Mouse (Mus musculus): ENCODE results near the gene Rassf5. TPM values are rescaled to one million over a fixed set of nuclear protein-coding genes. Genes with fewer than 3 reads are reported as not detected.

Rassf5 gene
- polyA plus RNA-seq, 1 experiment from 2014 or later: 6.7 TPM

DNA sequence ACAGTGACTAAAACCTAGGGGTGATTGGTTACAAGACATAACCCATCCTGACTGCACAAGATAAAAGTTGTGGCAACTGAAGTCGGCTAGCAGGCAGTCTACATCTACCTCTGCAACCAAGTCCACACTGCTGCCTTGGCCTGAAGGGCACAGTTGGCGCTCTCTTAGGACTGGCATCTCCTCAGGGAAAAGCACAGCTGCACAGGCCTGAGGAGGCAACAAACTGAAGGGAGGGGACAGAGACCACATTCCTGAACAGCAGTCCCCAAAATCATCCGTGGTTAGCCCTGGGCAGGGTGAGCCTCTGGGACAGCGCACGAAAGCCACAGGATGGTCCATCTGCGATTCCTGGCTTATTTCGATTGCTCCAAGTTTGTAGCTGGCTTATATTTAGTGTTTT lies 49.4 kb downstream of the Rassf5 start:
- 86% methylated on average over 7 of the region's 7 CpGs for WGBS
- Histone ChIP-seq H3K9me3 (ENCODE audit: control insufficient read depth, low read length) (no peaks in the 10 kb centered on the region), H3K4me2 (ENCODE audit: low read length) (no peak overlapping the region), H3K4me3 (ENCODE audit: low read length) (no peak overlapping the region), H3K4me1 (ENCODE audit: control insufficient read depth, insufficient read depth, low read depth, low read length) (no peaks in the 10 kb centered on the region), H3K36me3 (ENCODE audit: control insufficient read depth, insufficient read depth, low read length) (no peaks in the 10 kb centered on the region), H3K27me3 (replicated peaks; ENCODE audit: control insufficient read depth, insufficient read depth, low read length) (no peaks in the 10 kb centered on the region), H3K27ac (ENCODE audit: low read depth, low read length) (no peak overlapping the region), H3K9ac (ENCODE audit: low read depth, low read length) (no peak overlapping the region)
- no peak for ATAC-seq

DNA sequence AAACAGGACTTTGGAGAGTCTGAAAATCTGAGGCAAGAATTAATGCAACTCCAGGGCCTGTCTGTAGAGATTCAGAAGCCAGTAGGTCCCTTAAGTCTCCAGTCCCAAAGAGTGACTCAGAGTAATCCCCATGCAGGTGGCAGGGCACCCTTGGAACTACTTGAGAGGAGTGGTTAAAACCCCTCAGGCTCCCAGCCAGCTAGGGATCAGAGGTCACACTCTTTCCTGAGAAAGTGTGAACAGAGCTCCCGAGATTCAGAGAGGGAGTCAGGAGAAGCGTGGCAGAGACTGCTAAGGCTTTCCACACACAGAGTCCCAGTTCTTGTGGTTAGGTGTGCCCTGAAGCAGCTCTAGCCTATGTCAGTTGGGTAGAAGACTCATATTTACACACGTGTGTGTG lies 51.3 kb downstream of the Rassf5 start:
- Histone ChIP-seq H3K4me2 (ENCODE audit: low read length) (no peak overlapping the region), H3K27ac (ENCODE audit: low read depth, low read length) (no peak overlapping the region), H3K9ac (ENCODE audit: low read depth, low read length) (no peak overlapping the region), H3K4me1 (ENCODE audit: control insufficient read depth, insufficient read depth, low read depth, low read length) (no peaks in the 10 kb centered on the region), H3K4me3 (ENCODE audit: low read length) (no peak overlapping the region), H3K9me3 (ENCODE audit: control insufficient read depth, low read length) (no peaks in the 10 kb centered on the region), H3K27me3 (replicated peaks; ENCODE audit: control insufficient read depth, insufficient read depth, low read length) (no peaks in the 10 kb centered on the region), H3K36me3 (ENCODE audit: control insufficient read depth, insufficient read depth, low read length) (no peaks in the 10 kb centered on the region)
- 60% methylated on average over 3 of the region's 3 CpGs for WGBS
- no peak for ATAC-seq

- no peaks in the 10 kb centered on the region for H3K27me3 ChIP-seq (replicated peaks; ENCODE audit: control insufficient read depth, insufficient read depth, low read length)
- H3K4me1 ChIP-seq (ENCODE audit: control insufficient read depth, insufficient read depth, low read depth, low read length): no peaks in the 10 kb centered on the region
- no peak overlapping the region for H3K9ac ChIP-seq (ENCODE audit: low read depth, low read length)
- H3K36me3 ChIP-seq (ENCODE audit: control insufficient read depth, insufficient read depth, low read length): no peaks in the 10 kb centered on the region
- no peaks in the 10 kb centered on the region for H3K9me3 ChIP-seq (ENCODE audit: control insufficient read depth, low read length)
- no peak overlapping the region for H3K4me3 ChIP-seq (ENCODE audit: low read length)
- 91% methylated on average over 5 of the region's 5 CpGs for WGBS
- ATAC-seq: no peak
- no peak overlapping the region for H3K4me2 ChIP-seq (ENCODE audit: low read length)
- H3K27ac ChIP-seq (ENCODE audit: low read depth, low read length): no peak overlapping the region
Observed at GRCm38 (mm10) chr1:131188655-131189054, 56.4 kb downstream of the Rassf5 start.

DNA sequence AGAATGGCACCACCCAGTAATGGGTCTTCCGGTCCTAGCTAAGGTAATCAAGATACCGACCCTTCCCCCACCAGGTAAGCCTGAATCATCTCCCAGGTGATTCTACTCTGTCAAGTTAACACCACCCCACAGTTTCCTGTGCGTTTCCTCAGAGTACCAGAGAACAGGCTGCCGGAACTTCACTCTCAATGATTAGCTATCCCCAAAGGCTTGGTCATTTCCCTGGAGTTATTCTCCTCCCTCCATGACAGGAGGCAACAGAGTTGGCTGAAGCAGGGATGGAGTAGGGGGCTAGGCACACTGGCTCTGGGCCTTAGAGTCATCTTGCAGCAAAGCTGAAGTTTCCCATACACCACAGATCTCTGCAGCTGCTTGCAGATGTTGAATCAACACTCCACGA lies 57.2 kb downstream of the Rassf5 start:
- no peak overlapping the region for H3K27ac ChIP-seq (ENCODE audit: low read depth, low read length)
- ATAC-seq: no peak
- no peak overlapping the region for H3K4me3 ChIP-seq (ENCODE audit: low read length)
- H3K9ac ChIP-seq (ENCODE audit: low read depth, low read length): no peak overlapping the region
- 95% methylated on average over 5 of the region's 5 CpGs for WGBS
- no peaks in the 10 kb centered on the region for H3K9me3 ChIP-seq (ENCODE audit: control insufficient read depth, low read length)
- H3K4me1 ChIP-seq (ENCODE audit: control insufficient read depth, insufficient read depth, low read depth, low read length): no peaks in the 10 kb centered on the region
- no peak overlapping the region for H3K4me2 ChIP-seq (ENCODE audit: low read length)
- no peaks in the 10 kb centered on the region for H3K27me3 ChIP-seq (replicated peaks; ENCODE audit: control insufficient read depth, insufficient read depth, low read length)
- no peaks in the 10 kb centered on the region for H3K36me3 ChIP-seq (ENCODE audit: control insufficient read depth, insufficient read depth, low read length)

DNA sequence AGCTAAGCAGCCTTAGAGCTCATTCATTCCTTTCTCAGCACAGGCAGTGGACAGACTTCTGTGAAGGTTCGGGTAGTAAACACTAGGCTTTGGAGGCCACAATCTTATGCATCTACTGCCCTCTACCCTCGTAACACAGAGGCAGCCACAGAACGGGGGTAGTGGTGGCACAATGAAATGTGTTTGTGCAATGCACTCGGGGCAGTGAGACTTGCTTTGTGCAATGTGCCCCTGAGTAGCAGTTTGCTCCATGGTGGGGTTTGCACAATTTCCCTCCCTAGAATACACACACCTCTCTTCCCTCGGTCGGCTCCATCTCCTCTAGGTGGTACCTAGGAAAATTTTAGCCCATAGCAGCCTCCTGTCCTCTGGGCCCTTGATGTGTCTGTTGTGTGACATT lies 58.1 kb downstream of the Rassf5 start:
- H3K4me2 ChIP-seq (ENCODE audit: low read length): no peak overlapping the region
- no peak overlapping the region for H3K27ac ChIP-seq (ENCODE audit: low read depth, low read length)
- H3K9ac ChIP-seq (ENCODE audit: low read depth, low read length): no peak overlapping the region
- no peak for ATAC-seq
- no peaks in the 10 kb centered on the region for H3K9me3 ChIP-seq (ENCODE audit: control insufficient read depth, low read length)
- H3K4me1 ChIP-seq (ENCODE audit: control insufficient read depth, insufficient read depth, low read depth, low read length): no peaks in the 10 kb centered on the region
- H3K36me3 ChIP-seq (ENCODE audit: control insufficient read depth, insufficient read depth, low read length): no peaks in the 10 kb centered on the region
- WGBS: 83% methylated on average over 6 of the region's 6 CpGs
- no peaks in the 10 kb centered on the region for H3K27me3 ChIP-seq (replicated peaks; ENCODE audit: control insufficient read depth, insufficient read depth, low read length)
- H3K4me3 ChIP-seq (ENCODE audit: low read length): no peak overlapping the region

- H3K4me3 ChIP-seq (ENCODE audit: low read length): no peak overlapping the region
- H3K9me3 ChIP-seq (ENCODE audit: control insufficient read depth, low read length): no peaks in the 10 kb centered on the region
- no peak overlapping the region for H3K4me2 ChIP-seq (ENCODE audit: low read length)
- H3K36me3 ChIP-seq (ENCODE audit: control insufficient read depth, insufficient read depth, low read length): no peaks in the 10 kb centered on the region
- no peaks in the 10 kb centered on the region for H3K4me1 ChIP-seq (ENCODE audit: control insufficient read depth, insufficient read depth, low read depth, low read length)
- no peaks in the 10 kb centered on the region for H3K27me3 ChIP-seq (replicated peaks; ENCODE audit: control insufficient read depth, insufficient read depth, low read length)
- no peak for ATAC-seq
- WGBS: 91% methylated on average over 13 of the region's 13 CpGs
- no peak overlapping the region for H3K27ac ChIP-seq (ENCODE audit: low read depth, low read length)
- H3K9ac ChIP-seq (ENCODE audit: low read depth, low read length): no peak overlapping the region
Observed at GRCm38 (mm10) chr1:131185821-131186506, 59.1 kb downstream of the Rassf5 start.

GRCm38 (mm10) chr1:131184956-131185660 lies 60.0 kb downstream of the Rassf5 start:
- H3K4me2 ChIP-seq (ENCODE audit: low read length): no peak overlapping the region
- no peak overlapping the region for H3K4me3 ChIP-seq (ENCODE audit: low read length)
- no peaks in the 10 kb centered on the region for H3K36me3 ChIP-seq (ENCODE audit: control insufficient read depth, insufficient read depth, low read length)
- no peak for ATAC-seq
- H3K9me3 ChIP-seq (ENCODE audit: control insufficient read depth, low read length): no peaks in the 10 kb centered on the region
- no peak overlapping the region for H3K9ac ChIP-seq (ENCODE audit: low read depth, low read length)
- no peaks in the 10 kb centered on the region for H3K27me3 ChIP-seq (replicated peaks; ENCODE audit: control insufficient read depth, insufficient read depth, low read length)
- no peak overlapping the region for H3K27ac ChIP-seq (ENCODE audit: low read depth, low read length)
- H3K4me1 ChIP-seq (ENCODE audit: control insufficient read depth, insufficient read depth, low read depth, low read length): no peaks in the 10 kb centered on the region
- 83% methylated on average over 8 of the region's 8 CpGs for WGBS

DNA sequence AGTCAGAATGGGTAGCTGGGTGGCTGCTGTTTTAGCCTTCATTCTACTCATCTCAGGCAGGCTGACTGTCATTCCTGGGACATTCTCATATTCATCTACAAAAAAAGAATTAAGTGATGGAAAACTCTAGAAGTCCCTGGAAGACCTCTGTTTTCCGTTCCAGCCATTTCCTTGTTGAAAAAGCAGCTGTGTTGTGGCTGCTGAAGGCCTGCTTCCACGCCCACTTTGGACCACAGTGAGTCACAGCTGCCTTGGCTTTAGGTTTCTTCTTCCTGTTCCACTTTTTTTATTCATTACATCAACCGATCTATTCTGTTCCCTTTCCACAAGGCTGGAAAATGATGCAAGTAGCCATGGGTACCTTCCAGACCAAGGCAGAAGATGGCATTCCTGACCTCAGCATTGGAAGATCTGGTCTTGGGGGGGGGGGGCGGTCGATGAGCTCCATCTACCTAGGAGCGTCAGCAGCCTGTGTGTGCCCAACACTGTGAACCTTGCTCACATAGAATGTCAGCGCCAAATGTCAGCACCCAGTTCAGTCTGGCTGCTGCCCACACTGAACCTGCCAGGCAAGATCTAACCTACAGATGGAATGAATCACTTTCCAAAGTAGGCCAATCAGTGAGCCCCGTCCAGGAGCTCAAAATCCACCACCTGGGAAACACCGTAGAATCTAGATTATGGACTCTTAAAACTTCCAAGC lies 60.7 kb downstream of the Rassf5 start:
- Histone ChIP-seq H3K9me3 (ENCODE audit: control insufficient read depth, low read length) (no peaks in the 10 kb centered on the region), H3K27me3 (replicated peaks; ENCODE audit: control insufficient read depth, insufficient read depth, low read length) (no peaks in the 10 kb centered on the region), H3K4me2 (ENCODE audit: low read length) (no peak overlapping the region), H3K36me3 (ENCODE audit: control insufficient read depth, insufficient read depth, low read length) (peaks cover 1% of the 10 kb centered on the region; the same call in 1 of the 2 replicates), H3K27ac (ENCODE audit: low read depth, low read length) (no peak overlapping the region), H3K9ac (ENCODE audit: low read depth, low read length) (no peak overlapping the region), H3K4me1 (ENCODE audit: control insufficient read depth, insufficient read depth, low read depth, low read length) (no peaks in the 10 kb centered on the region), H3K4me3 (ENCODE audit: low read length) (no peak overlapping the region)
- no peak for ATAC-seq
- 85% methylated on average over 9 of the region's 9 CpGs for WGBS

- no peak overlapping the region for H3K27ac ChIP-seq (ENCODE audit: low read depth, low read length)
- peaks cover 2% of the 10 kb centered on the region; the same call in 1 of the 2 replicates for H3K36me3 ChIP-seq (ENCODE audit: control insufficient read depth, insufficient read depth, low read length)
- no peaks in the 10 kb centered on the region for H3K4me1 ChIP-seq (ENCODE audit: control insufficient read depth, insufficient read depth, low read depth, low read length)
- H3K4me2 ChIP-seq (ENCODE audit: low read length): no peak overlapping the region
- no peaks in the 10 kb centered on the region for H3K27me3 ChIP-seq (replicated peaks; ENCODE audit: control insufficient read depth, insufficient read depth, low read length)
- no peak for ATAC-seq
- H3K9me3 ChIP-seq (ENCODE audit: control insufficient read depth, low read length): no peaks in the 10 kb centered on the region
- WGBS: 86% methylated on average over 7 of the region's 7 CpGs
- no peak overlapping the region for H3K9ac ChIP-seq (ENCODE audit: low read depth, low read length)
- no peak overlapping the region for H3K4me3 ChIP-seq (ENCODE audit: low read length)
Observed at GRCm38 (mm10) chr1:131183201-131183600, 61.9 kb downstream of the Rassf5 start.

Data from hindbrain, embryonic 16.5 days (tissue).